Mouse (Mus musculus) B cell, adult 2 months (primary cell): ENCODE data around the gene Zfp141.

Experiments
- DNase-seq, 2 experiments: peaks; one replicate each; pipeline ENCODE4 v3.0.0; 2022

Zfp141 gene

GRCm38 (mm10) chr7:42505588-42505987 lies at the start of gene Zfp141:
Zfp141 (minus strand) TSS chr7:42505740.
- DNase-seq = peak; percentile 83 to 85

DNA sequence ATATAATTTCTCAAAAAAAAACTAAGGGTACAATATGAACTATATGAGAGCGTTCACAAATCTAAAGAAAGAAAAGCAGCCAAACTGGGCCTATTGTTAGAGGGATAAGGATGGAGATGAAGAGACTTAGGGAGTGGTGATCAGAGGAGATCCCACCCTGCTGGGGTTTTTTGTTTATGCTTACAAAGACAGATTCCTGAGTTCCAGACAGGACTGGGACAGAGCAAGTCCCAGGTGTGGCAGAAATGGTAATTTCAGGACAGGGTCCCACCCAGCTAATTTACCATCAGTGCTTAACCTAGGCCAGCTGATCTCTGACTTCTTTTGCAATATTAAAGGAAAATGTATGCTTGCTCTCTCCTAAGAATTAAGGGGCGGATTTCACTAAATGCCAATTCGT lies 46.2 kb upstream of the Zfp141 start:
- no peak for DNase-seq

GRCm38 (mm10) chr7:42505186-42505585 lies 354 bp downstream of the Zfp141 start:
- DNase-seq = no peak

GRCm38 (mm10) chr7:42498248-42498647 lies 7.3 kb downstream of the Zfp141 start:
- no peak for DNase-seq

- DNase-seq = no peak
Measured at GRCm38 (mm10) chr7:42497356-42497755, 8.2 kb downstream of the Zfp141 start.

- DNase-seq = no peak
Measured at GRCm38 (mm10) chr7:42496202-42496601, 9.3 kb downstream of the Zfp141 start.

DNA sequence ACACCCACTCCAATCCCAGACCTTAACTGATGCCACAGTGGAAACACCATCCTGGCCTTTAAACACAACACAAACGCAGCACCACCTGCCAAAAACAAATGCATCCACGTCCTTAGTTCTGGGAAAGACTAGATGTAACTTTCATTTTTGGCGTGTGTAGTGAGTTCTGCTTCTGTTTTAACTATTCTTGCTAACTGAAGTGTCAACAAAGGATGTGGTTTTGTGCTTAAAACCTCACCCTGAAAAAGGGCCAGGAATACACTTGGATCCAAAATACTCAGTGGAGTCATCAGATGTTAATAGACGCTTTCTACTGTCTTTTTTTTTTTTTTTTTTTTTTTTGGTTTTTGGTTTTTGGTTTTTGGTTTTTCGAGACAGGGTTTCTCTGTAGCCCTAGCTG lies 14.7 kb downstream of the Zfp141 start:
- DNase-seq = no peak

DNA sequence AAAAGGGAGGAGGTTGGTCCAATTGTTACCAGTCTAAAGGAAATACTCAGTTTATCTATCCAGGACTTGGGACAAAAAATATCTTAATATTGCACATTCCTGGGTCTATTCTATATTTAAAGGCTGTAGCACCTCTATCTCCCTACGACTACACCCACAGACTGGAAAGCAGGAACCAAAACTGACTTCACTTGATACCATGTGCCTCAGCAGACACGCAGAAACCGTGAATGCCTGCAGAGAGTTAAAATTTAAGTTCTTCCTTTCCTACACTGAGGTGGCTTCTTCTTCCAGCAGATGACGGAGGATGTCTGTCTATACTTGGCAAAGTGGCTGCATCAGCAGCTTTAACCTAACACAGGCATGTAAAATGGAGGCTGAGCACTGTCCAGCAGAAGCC lies 15.2 kb downstream of the Zfp141 start:
- DNase-seq = no peak

- DNase-seq = no peak
Measured at GRCm38 (mm10) chr7:42454640-42455039, 50.9 kb downstream of the Zfp141 start.

DNA sequence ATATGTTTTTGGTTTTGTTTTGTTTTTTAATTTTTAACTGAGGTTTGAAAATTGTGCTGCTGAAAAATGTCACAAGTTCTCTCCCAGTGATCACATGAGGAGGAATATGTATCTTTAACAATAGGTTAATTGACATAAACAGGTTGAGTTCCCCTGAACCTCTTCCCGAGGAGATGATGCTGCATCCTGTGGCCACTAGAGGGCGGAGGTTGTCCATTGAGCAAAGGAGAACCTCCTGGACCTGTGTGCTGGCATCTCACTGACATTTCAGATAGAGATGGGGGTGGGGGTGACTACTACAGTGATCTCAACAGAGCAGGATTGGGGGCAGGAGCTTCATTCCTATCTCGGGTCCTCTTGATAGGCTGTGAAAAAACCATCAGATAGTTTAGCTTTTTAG lies 54.9 kb downstream of the Zfp141 start:
- peak; percentile 19 to 21 for DNase-seq

GRCm38 (mm10) chr7:42447850-42448249 lies 57.7 kb downstream of the Zfp141 start, which contains the start of gene 4933421I07Rik:
4933421I07Rik (minus strand) TSS chr7:42448120.
- DNase-seq = no peak

- no peak for DNase-seq
Measured at GRCm38 (mm10) chr7:42447352-42447751, 58.2 kb downstream of the Zfp141 start.
